Mouse (Mus musculus) intestine, embryonic 14.5 days (tissue): ENCODE data around the gene Actl10. TPM values are rescaled to one million over a fixed set of nuclear protein-coding genes. Genes with fewer than 3 reads are reported as not detected.

Source experiments
- ATAC-seq: fragments of 200-750 bp; cut with Nextera tagmentation; replicated peaks from 2 replicates; pipeline ENCODE4 v1.8.0; 2017; ENCODE audit warnings: low read depth, moderate number of reproducible peaks, moderate TSS enrichment, moderate library complexity; ENCODE audit not compliant: low FRiP score, low TSS enrichment
- DNase-seq: peaks from one replicate; pipeline ENCODE4 v3.0.0-alpha.2; 2018; ENCODE audit warnings: low spot score
- H3K27ac ChIP-seq: fragments of 300-500 bp; sonication (generic); 2 replicates; pipeline ENCODE4 v1.5.1; 2014; ENCODE audit warnings: low read depth, mild to moderate bottlenecking, control low read depth
- H3K27me3 ChIP-seq: fragments of 300-500 bp; sonication (generic); replicated peaks from 2 replicates; pipeline ENCODE4 v1.6.1; 2014; ENCODE audit warnings: low read length, control low read depth; ENCODE audit not compliant: control insufficient read depth, insufficient read depth
- H3K36me3 ChIP-seq: fragments of 300-500 bp; sonication (generic); 2 replicates; pipeline ENCODE4 v1.6.1; 2014; ENCODE audit warnings: low read length, control low read depth; ENCODE audit not compliant: control insufficient read depth, insufficient read depth
- H3K4me1 ChIP-seq: fragments of 300-500 bp; sonication (generic); replicated peaks from 2 replicates; pipeline ENCODE4 v1.6.1; 2014; ENCODE audit warnings: low read length, control low read depth, mixed read lengths; ENCODE audit not compliant: control insufficient read depth, insufficient read depth
- H3K4me2 ChIP-seq: fragments of 300-500 bp; sonication (generic); 2 replicates; pipeline ENCODE4 v1.6.1; 2014; ENCODE audit warnings: low read length
- H3K4me3 ChIP-seq: fragments of 300-500 bp; sonication (generic); 2 replicates; pipeline ENCODE4 v1.5.1; 2014; ENCODE audit warnings: low read depth, low read length, control low read depth, mixed read lengths
- H3K9ac ChIP-seq: fragments of 300-500 bp; sonication (generic); 2 replicates; pipeline ENCODE4 v1.6.1; 2014; ENCODE audit warnings: mild to moderate bottlenecking, low read length
- H3K9me3 ChIP-seq: fragments of 300-500 bp; sonication (generic); 2 replicates; pipeline ENCODE4 v1.6.1; 2016; ENCODE audit warnings: low read length, control low read depth; ENCODE audit not compliant: control insufficient read depth
- WGBS: fragments of 180-500 bp; shearing (Covaris S2); extraction: QIAGEN DNeasy Blood & Tissue Kit; methylation state at CpG from one replicate; pipeline ENCODE4 v1.1.7; 2014; 5-methylcytosine and 5-hydroxymethylcytosine counted together
- polyA plus RNA-seq: library from polyadenylated mRNA; unstranded; fragments of >200 nt; fragmentation: Nextera tagmentation; extraction: Ambion mirVana; gene quantifications from 2 replicates; pipeline ENCODE4 v1.2.1, GENCODE M21; 2014

Actl10 gene
- polyA plus RNA-seq, result 0.23 and 0.27 TPM in 2 replicates

DNA sequence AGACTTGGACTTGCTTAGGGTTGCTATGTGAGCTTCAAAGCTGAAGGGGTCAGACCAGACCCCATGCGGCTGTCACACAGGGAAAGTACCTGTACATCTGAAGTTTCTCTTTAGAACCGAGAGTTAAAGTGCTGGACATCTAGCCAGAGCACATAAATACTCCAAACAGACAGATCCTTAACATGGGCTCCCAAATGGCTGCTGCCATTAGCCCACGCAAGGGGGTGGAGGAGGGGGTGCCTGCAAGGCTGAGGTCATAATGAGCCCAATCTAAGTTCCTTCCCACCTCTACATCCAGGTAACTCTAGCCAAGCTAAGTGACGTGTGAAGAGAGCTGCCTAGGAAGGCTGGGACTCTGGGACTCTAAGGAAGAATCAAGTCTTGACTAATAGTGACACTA is at the start of gene Actl10:
TSS of gene Actl10 (plus strand) at position 301 of the 400 bp plus-strand sequence.
- Histone ChIP-seq H3K4me3 (no peak within 1 kb of the TSS), H3K4me1 (peaks cover 13% of the 10 kb centered on the region), H3K9me3 (no peaks in the 10 kb centered on the region), H3K27me3 (peaks cover 36% of the 10 kb centered on the region), H3K4me2 (peak within 1 kb of the TSS; percentile 32), H3K36me3 (no peaks in the 10 kb centered on the region), H3K9ac (no peak within 1 kb of the TSS), H3K27ac (no peak within 1 kb of the TSS)
- ATAC-seq (no peak), DNase-seq (no peak)
- 76% methylated on average over 4 of the region's 4 CpGs for WGBS

DNA sequence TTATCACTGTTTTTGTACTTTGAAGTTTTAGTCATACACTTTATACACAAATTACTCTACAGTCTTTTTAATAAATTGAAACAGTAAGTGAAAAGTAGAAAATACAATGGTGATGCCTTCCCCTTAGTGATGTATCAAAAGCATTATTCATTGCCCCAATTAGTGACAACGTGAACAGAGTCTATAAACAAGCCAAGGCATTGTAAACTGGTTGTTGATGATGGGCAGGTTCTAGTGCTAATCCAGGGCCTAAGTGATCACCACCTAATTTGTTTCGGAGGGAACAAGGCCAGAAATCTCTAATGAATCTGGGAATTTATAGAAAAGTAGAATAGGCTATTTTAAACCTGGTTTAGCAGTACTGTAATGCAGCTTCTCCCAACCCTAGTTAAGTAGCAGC is 44.5 kb upstream of the Actl10 start:
- Histone ChIP-seq H3K4me2 (no peak overlapping the region), H3K4me1 (no peaks in the 10 kb centered on the region), H3K9me3 (no peaks in the 10 kb centered on the region), H3K9ac (no peak overlapping the region), H3K36me3 (peaks cover 75% of the 10 kb centered on the region), H3K4me3 (no peak overlapping the region), H3K27ac (no peak overlapping the region), H3K27me3 (no peaks in the 10 kb centered on the region)
- no peak for ATAC-seq
- DNase-seq, result no peak
- 68% methylated on average over 2 of the region's 2 CpGs for WGBS

DNA sequence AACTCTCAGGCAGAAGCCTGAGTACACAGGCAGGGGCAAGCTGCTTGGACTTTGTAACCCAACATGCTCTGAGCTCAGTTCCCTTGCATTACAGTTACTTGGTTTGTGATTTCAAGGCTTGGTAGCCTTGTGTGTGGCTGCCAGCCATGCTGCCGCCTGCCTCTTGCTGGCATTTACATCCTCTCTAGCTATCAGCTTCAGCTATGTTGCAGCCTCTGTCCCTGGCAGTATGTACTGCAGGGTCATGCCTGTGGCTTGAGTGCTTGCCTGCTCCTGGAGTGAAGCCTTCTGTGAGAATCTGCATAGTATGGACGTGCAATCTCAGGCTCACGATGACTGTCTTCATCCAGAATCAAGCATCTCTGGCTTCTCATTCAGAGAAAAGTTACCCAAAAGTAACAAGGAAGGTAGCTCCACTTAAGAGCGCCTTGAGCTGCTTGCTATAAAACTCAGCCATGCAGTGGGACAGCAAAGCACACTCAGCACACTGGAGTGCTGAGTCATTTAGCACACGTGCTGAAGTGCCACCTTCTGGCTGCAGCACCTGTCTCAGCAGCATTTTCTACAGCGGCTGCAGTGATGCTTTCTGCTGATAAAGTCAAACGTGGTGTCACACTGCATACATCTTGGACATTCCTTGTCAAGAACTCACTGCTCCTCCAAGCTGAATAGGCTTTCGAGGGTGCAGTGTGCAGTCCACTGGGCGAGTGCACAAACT is 43.9 kb upstream of the Actl10 start:
- peaks cover 77% of the 10 kb centered on the region for H3K36me3 ChIP-seq
- ATAC-seq (no peak), DNase-seq (no peak)
- no peak overlapping the region for H3K4me3 ChIP-seq
- no peak overlapping the region for H3K4me2 ChIP-seq
- H3K9ac ChIP-seq, result no peak overlapping the region
- no peaks in the 10 kb centered on the region for H3K27me3 ChIP-seq
- no peaks in the 10 kb centered on the region for H3K9me3 ChIP-seq
- H3K4me1 ChIP-seq, result no peaks in the 10 kb centered on the region
- H3K27ac ChIP-seq, result no peak overlapping the region
- WGBS, result 75% methylated on average over 9 of the region's 9 CpGs

DNA sequence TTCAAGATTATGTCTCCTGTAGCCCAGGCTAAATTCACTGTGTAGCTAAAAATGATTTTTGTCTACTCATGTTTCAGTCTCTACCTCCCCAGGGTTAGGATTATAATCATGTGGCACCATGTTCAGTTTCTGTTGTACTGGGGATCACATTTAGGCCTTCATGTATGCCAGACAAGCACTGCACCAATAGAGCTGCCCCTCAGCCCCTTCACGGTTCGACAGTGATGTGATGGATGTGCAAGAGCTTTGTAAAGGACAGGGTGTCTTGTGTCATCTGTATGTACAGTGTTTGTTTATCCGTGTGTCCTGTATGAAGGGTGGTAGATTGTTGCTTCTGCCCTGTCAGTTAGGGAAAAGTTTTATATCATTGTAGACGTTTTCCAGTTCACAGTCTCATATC is 43.1 kb upstream of the Actl10 start:
- H3K9ac ChIP-seq, result no peak overlapping the region
- ATAC-seq (no peak), DNase-seq (no peak)
- no peaks in the 10 kb centered on the region for H3K4me1 ChIP-seq
- H3K36me3 ChIP-seq, result peaks cover 75% of the 10 kb centered on the region
- H3K27me3 ChIP-seq, result no peaks in the 10 kb centered on the region
- H3K9me3 ChIP-seq, result no peaks in the 10 kb centered on the region
- H3K4me3 ChIP-seq, result no peak overlapping the region
- H3K27ac ChIP-seq, result no peak overlapping the region
- WGBS, result 87% methylated on average over 4 of the region's 4 CpGs
- H3K4me2 ChIP-seq, result no peak overlapping the region

DNA sequence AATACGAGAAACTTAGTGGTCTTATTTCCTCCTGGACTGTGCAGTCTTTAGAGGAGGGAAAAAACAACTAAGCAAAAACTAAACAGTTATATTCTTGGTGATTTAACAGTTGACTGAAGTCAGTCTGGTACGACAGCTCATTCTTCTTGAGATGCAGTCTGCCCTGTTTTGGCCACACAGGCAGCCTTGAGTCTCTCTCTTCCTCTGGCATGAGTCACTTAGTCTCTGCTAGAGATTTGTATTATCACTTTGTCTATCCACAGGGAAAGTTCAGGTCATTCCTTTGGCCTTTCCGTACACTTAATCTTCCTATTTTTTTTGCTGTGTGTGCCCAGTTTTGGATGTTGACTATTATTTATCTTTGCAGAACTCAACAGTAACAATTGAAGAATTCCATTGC is 41.4 kb upstream of the Actl10 start:
- Histone ChIP-seq H3K9me3 (no peaks in the 10 kb centered on the region), H3K27me3 (no peaks in the 10 kb centered on the region), H3K9ac (no peak overlapping the region), H3K4me3 (no peak overlapping the region), H3K4me2 (no peak overlapping the region), H3K36me3 (peaks cover 67% of the 10 kb centered on the region), H3K27ac (no peak overlapping the region), H3K4me1 (no peaks in the 10 kb centered on the region)
- 91% methylated on average over 3 of the region's 3 CpGs for whole genome bisulfite sequencing
- no peak for ATAC-seq
- no peak for DNase-seq

DNA sequence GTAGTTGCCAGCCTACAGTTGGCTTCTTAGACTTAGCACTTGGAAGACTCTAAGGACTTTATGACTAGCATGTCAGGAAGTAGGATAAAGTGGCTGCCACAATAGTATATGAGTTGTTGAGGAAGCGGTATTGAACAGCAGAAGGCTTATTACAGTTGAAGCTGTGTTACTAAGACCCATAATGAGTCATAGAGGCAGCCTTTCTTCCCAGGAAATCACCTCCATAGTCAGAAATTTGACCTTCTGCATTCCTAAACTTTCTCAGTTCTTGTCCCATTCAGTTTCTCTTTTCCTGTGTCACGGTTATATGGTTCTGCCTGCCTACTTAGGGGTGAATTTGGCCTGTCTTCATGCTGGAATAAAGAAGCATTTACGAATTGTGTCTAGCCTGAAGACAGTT is 34.6 kb upstream of the Actl10 start:
- ATAC-seq (no peak), DNase-seq (no peak)
- no peak overlapping the region for H3K4me3 ChIP-seq
- H3K27me3 ChIP-seq, result no peaks in the 10 kb centered on the region
- no peak overlapping the region for H3K27ac ChIP-seq
- no peak overlapping the region for H3K4me2 ChIP-seq
- H3K9me3 ChIP-seq, result no peaks in the 10 kb centered on the region
- H3K4me1 ChIP-seq, result no peaks in the 10 kb centered on the region
- peaks cover 49% of the 10 kb centered on the region for H3K36me3 ChIP-seq
- no peak overlapping the region for H3K9ac ChIP-seq
- 72% methylated on average over 3 of the region's 3 CpGs for WGBS

DNA sequence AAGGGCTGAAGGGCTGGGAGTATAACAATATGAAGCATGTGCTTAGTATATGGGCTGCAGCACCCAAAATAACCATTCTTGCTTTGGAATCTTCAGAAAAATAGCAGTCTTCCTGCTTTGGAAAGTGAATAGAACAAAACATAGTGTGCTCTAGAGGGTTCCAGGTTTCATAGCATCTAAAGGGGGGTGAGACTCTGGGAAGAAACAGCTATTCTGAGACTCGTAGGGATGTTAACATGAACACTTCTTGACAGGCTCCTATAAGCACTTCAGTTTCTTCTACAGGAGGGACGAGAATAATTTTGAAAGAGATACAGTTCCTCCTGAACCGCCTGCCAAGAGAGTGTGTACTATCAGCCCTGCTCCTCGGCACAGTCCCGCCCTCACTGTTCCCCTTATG is 34.2 kb upstream of the Actl10 start:
- Histone ChIP-seq H3K4me1 (no peaks in the 10 kb centered on the region), H3K9ac (no peak overlapping the region), H3K4me3 (no peak overlapping the region), H3K36me3 (peaks cover 49% of the 10 kb centered on the region), H3K4me2 (no peak overlapping the region), H3K27ac (no peak overlapping the region), H3K9me3 (no peaks in the 10 kb centered on the region), H3K27me3 (no peaks in the 10 kb centered on the region)
- DNase-seq, result no peak
- WGBS, result 89% methylated on average over 5 of the region's 5 CpGs
- no peak for ATAC-seq

DNA sequence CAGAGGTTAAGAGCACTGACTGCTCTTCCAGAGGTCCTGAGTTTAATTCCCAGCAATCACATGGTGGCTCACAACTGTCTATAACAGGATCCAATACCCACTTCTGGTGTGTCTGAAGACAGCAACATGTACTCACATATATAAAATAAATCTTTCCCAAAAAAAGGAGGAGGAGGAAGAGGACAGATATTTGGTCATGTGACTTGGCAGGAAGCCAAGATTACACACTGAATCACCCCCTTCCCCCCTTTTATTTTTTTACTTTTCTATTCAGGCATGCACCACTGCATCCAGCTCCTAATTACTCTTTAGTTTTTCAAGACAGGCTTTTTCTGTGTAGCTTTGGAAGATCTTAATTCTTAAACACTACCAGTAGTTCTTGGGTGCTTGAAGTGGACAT is 30.1 kb upstream of the Actl10 start:
- ATAC-seq, result no peak
- Histone ChIP-seq H3K36me3 (peaks cover 70% of the 10 kb centered on the region), H3K4me3 (no peak overlapping the region)

DNA sequence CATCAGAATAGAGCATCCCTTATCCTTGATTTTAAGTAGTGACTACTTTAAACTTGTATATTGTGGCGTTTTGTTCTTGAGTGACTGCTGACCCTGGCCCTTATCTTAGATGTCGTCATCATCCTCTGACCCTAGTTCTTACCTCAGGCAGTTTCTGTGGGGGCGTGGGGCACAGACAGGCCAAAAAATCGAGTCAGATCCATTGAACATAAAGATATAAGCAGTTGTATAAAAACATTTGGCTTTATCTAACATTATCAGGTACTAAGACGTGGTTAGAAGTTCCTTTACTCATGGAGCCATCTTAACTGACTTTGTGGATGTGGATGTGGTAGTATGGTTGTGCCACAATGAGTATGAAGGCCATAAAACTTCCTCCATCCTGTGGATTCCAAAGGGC is 29.2 kb upstream of the Actl10 start:
- H3K9ac ChIP-seq, result no peak overlapping the region
- H3K27ac ChIP-seq, result no peak overlapping the region
- no peak overlapping the region for H3K4me2 ChIP-seq
- H3K27me3 ChIP-seq, result no peaks in the 10 kb centered on the region
- no peak overlapping the region for H3K4me3 ChIP-seq
- DNase-seq (no peak), ATAC-seq (no peak)
- WGBS, result 90% methylated on average over 5 of the region's 5 CpGs
- peaks cover 63% of the 10 kb centered on the region for H3K36me3 ChIP-seq
- no peaks in the 10 kb centered on the region for H3K4me1 ChIP-seq
- no peaks in the 10 kb centered on the region for H3K9me3 ChIP-seq

More for the DNA sequence above, 30.1 kb upstream of the Actl10 start:
- Histone ChIP-seq H3K9ac (no peak overlapping the region), H3K27me3 (no peaks in the 10 kb centered on the region), H3K4me1 (no peaks in the 10 kb centered on the region), H3K4me2 (no peak overlapping the region), H3K27ac (no peak overlapping the region), H3K9me3 (no peaks in the 10 kb centered on the region)
- DNase-seq, result no peak
